Mouse (Mus musculus): ENCODE measurements around the gene Vmn1r152. TPM values are rescaled to one million over a fixed set of nuclear protein-coding genes. Genes with fewer than 3 reads are reported as not detected.
"Not testable (repeated sequence)": the region's sequence is repeated elsewhere in the genome, so short reads cannot be mapped to it uniquely, and the experiment has no call there.

Gene Vmn1r152
- not detected in 2 replicates for total RNA-seq (2012; rRNA removed)
- total RNA-seq (2014; rRNA removed) = not detected in 2 replicates
- not detected in 2 replicates for polyA plus RNA-seq (2012; ENCODE audit: insufficient read length, low read depth)

DNA sequence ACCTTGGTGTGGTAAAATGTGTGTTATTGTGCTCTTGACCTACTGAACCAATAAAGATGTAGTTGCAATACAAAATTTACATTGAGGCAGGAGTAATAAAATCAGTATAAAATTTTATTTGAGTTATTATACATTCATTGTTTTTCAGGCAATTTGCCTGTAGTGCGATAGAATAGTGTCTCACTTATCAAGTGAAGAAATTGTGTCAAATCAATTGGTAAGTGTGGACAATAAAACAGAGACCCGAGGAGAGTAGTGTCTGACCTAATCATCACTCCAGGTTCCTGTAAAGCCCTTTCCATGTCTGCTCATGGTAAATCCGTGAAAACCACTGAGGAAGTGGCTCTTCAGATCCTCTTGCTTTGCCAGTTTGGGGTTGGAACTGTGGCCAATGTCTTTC, at the start of gene Vmn1r152:
TSS of gene Vmn1r152 (plus strand) at position 301 of the 400 bp plus-strand sequence.
- dilution Hi-C loops (cut with MboI; ENCODE audit: extremely low pct_ligation_motif_present, extremely low pct_unique_long_range_greater_than_20kb, low sequenced_read_pairs); DNase-seq (ENCODE audit: extremely low read depth): not testable (repeated sequence)

DNA sequence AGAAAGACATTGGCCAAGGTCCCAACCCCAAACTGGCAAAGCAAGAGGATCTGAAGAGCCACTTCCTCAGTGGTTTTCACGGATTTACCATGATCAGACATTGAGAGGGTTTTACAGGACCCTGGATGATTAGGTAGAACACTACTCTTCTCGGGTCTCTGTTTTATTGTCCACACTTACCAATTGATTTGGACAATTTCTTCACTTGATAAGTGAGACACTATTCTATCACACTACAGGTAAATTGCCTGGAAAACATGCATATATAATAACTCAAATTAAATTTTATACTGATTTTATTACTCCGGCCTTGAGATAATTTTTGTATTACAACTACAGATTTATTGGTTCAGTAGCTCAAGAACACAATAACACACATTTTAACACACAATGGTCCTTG, 23.2 kb upstream of the Vmn1r152 start, which contains the start of gene Vmn1r151:
TSS of gene Vmn1r151 (minus strand) at position 101 of the 400 bp plus-strand sequence.
- H3K4me2 ChIP-seq (ENCODE audit: insufficient read depth, low read depth, poor library complexity, severe bottlenecking); H3K27ac ChIP-seq (ENCODE audit: insufficient read depth, low read depth); in situ Hi-C loops (cut with MboI; ENCODE audit: low pct_ligation_motif_present, low pct_unique_long_range_greater_than_20kb, low sequenced_read_pairs); H3K9ac ChIP-seq (ENCODE audit: insufficient read depth, low read depth); dilution Hi-C loops (cut with MboI; ENCODE audit: extremely low pct_ligation_motif_present, extremely low pct_unique_long_range_greater_than_20kb, low sequenced_read_pairs); H3K4me1 ChIP-seq (ENCODE audit: control insufficient read depth in 1 of 2, insufficient read depth in 2 of 2); H3K79me2 ChIP-seq (replicated peaks; ENCODE audit: control insufficient read depth, extremely low read depth, insufficient read depth, poor library complexity, severe bottlenecking); H3K4me3 ChIP-seq (replicated peaks in 1 of 3; ENCODE audit: low read depth in 2 of 3, low read length in 2 of 3, poor library complexity in 1 of 3); H3K9me3 ChIP-seq (replicated peaks; ENCODE audit: low read length); DNase-seq (ENCODE audit: extremely low read depth); H3K36me3 ChIP-seq (replicated peaks in 1 of 2; ENCODE audit: control insufficient read depth in 1 of 2, insufficient read depth in 1 of 2, low read length in 1 of 2); H3K27me3 ChIP-seq (replicated peaks): not testable (repeated sequence)

More for the DNA sequence above, at the start of gene Vmn1r152:
- H3K9me3 ChIP-seq (replicated peaks; ENCODE audit: low read length); H3K4me3 ChIP-seq (replicated peaks in 1 of 3; ENCODE audit: low read depth in 2 of 3, low read length in 2 of 3, poor library complexity in 1 of 3); H3K36me3 ChIP-seq (replicated peaks in 1 of 2; ENCODE audit: control insufficient read depth in 1 of 2, insufficient read depth in 1 of 2, low read length in 1 of 2); H3K79me2 ChIP-seq (replicated peaks; ENCODE audit: control insufficient read depth, extremely low read depth, insufficient read depth, poor library complexity, severe bottlenecking); in situ Hi-C loops (cut with MboI; ENCODE audit: low pct_ligation_motif_present, low pct_unique_long_range_greater_than_20kb, low sequenced_read_pairs); H3K4me1 ChIP-seq (ENCODE audit: control insufficient read depth in 1 of 2, insufficient read depth in 2 of 2); H3K27me3 ChIP-seq (replicated peaks); H3K4me2 ChIP-seq (ENCODE audit: insufficient read depth, low read depth, poor library complexity, severe bottlenecking); H3K27ac ChIP-seq (ENCODE audit: insufficient read depth, low read depth); H3K9ac ChIP-seq (ENCODE audit: insufficient read depth, low read depth): not testable (repeated sequence)

DNA sequence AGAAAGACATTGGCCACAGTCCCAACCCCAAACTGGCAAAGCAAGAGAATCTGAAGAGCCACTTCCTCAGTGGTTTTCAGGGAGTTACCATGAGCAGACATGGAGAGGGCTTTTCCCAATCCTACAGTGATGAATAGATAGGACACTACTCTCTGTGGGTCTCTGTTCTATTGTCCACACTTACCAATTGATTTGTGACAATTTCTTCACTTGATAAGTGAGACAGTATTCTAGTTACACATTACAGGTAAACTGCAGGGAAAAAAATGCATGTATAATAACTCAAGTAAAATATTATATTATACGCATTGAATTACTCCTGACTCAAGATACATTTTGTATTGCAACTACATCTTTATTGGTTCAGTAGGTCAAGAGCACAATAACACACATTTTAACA, 12.0 kb downstream of the Vmn1r152 start, which contains the start of gene Gm8677:
TSS of gene Gm8677 (minus strand) at position 101 of the 400 bp plus-strand sequence.
- H3K27me3 ChIP-seq (replicated peaks); H3K79me2 ChIP-seq (replicated peaks; ENCODE audit: control insufficient read depth, extremely low read depth, insufficient read depth, poor library complexity, severe bottlenecking); H3K27ac ChIP-seq (ENCODE audit: insufficient read depth, low read depth); in situ Hi-C loops (cut with MboI; ENCODE audit: low pct_ligation_motif_present, low pct_unique_long_range_greater_than_20kb, low sequenced_read_pairs); H3K36me3 ChIP-seq (replicated peaks in 1 of 2; ENCODE audit: control insufficient read depth in 1 of 2, insufficient read depth in 1 of 2, low read length in 1 of 2); dilution Hi-C loops (cut with MboI; ENCODE audit: extremely low pct_ligation_motif_present, extremely low pct_unique_long_range_greater_than_20kb, low sequenced_read_pairs); H3K9ac ChIP-seq (ENCODE audit: insufficient read depth, low read depth); DNase-seq (ENCODE audit: extremely low read depth); H3K4me2 ChIP-seq (ENCODE audit: insufficient read depth, low read depth, poor library complexity, severe bottlenecking); H3K4me3 ChIP-seq (replicated peaks in 1 of 3; ENCODE audit: low read depth in 2 of 3, low read length in 2 of 3, poor library complexity in 1 of 3); H3K4me1 ChIP-seq (ENCODE audit: control insufficient read depth in 1 of 2, insufficient read depth in 2 of 2); H3K9me3 ChIP-seq (replicated peaks; ENCODE audit: low read length): not testable (repeated sequence)

DNA sequence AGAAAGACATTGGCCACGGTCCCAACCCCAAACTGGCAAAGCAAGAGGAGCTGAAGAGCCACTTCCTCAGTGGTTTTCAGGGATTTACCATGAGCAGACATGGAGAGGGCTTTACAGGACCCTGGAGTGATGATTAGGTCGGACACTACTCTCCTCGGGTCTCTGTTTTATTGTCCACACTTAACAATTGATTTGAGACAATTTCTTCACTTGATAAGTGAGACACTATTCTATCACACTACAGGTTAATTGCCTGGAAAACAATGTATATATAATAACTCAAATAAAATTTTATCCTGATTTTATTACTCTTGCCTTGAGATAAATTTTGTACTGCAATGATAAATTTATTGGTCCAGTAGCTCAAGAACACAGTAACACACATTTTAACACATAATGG, 42.5 kb downstream of the Vmn1r152 start, which contains the start of gene Gm4201:
TSS of gene Gm4201 (minus strand) at position 101 of the 400 bp plus-strand sequence.
- DNase-seq (ENCODE audit: extremely low read depth); H3K36me3 ChIP-seq (replicated peaks in 1 of 2; ENCODE audit: control insufficient read depth in 1 of 2, insufficient read depth in 1 of 2, low read length in 1 of 2); H3K27ac ChIP-seq (ENCODE audit: insufficient read depth, low read depth); H3K9me3 ChIP-seq (replicated peaks; ENCODE audit: low read length); dilution Hi-C loops (cut with MboI; ENCODE audit: extremely low pct_ligation_motif_present, extremely low pct_unique_long_range_greater_than_20kb, low sequenced_read_pairs); H3K79me2 ChIP-seq (replicated peaks; ENCODE audit: control insufficient read depth, extremely low read depth, insufficient read depth, poor library complexity, severe bottlenecking); in situ Hi-C loops (cut with MboI; ENCODE audit: low pct_ligation_motif_present, low pct_unique_long_range_greater_than_20kb, low sequenced_read_pairs); H3K4me1 ChIP-seq (ENCODE audit: control insufficient read depth in 1 of 2, insufficient read depth in 2 of 2); H3K4me2 ChIP-seq (ENCODE audit: insufficient read depth, low read depth, poor library complexity, severe bottlenecking); H3K4me3 ChIP-seq (replicated peaks in 1 of 3; ENCODE audit: low read depth in 2 of 3, low read length in 2 of 3, poor library complexity in 1 of 3); H3K27me3 ChIP-seq (replicated peaks); H3K9ac ChIP-seq (ENCODE audit: insufficient read depth, low read depth): not testable (repeated sequence)

Other genes with a start within 250 kb of the Vmn1r152 start
- gene Gm4187, start 193.2 kb upstream of the Vmn1r152 start, total RNA-seq (2012; rRNA removed) = not detected in 2 replicates
- gene Gm4187, start 193.2 kb upstream of the Vmn1r152 start, total RNA-seq (2014; rRNA removed) = not detected in 2 replicates
- gene Gm4187, start 193.2 kb upstream of the Vmn1r152 start, polyA plus RNA-seq (2012; ENCODE audit: insufficient read length, low read depth) = not detected in 2 replicates
- gene Gm8660, start 151.9 kb upstream of the Vmn1r152 start, total RNA-seq (2012; rRNA removed) = not detected in 2 replicates
- gene Gm8660, start 151.9 kb upstream of the Vmn1r152 start, total RNA-seq (2014; rRNA removed) = not detected in 2 replicates
- not detected in 2 replicates for gene Gm8660, start 151.9 kb upstream of the Vmn1r152 start, polyA plus RNA-seq (2012; ENCODE audit: insufficient read length, low read depth)
- gene Vmn1r148, start 109.4 kb upstream of the Vmn1r152 start, total RNA-seq (2012; rRNA removed) = not detected in 2 replicates
- gene Vmn1r148, start 109.4 kb upstream of the Vmn1r152 start, total RNA-seq (2014; rRNA removed) = not detected in 2 replicates
- not detected in 2 replicates for gene Vmn1r148, start 109.4 kb upstream of the Vmn1r152 start, polyA plus RNA-seq (2012; ENCODE audit: insufficient read length, low read depth)
- not detected in 2 replicates for gene Vmn1r149, start 84.7 kb upstream of the Vmn1r152 start, total RNA-seq (2012; rRNA removed)
- not detected in 2 replicates for gene Vmn1r149, start 84.7 kb upstream of the Vmn1r152 start, total RNA-seq (2014; rRNA removed)
- gene Vmn1r149, start 84.7 kb upstream of the Vmn1r152 start, polyA plus RNA-seq (2012; ENCODE audit: insufficient read length, low read depth) = not detected in 2 replicates
- gene Gm10665, start 58.9 kb upstream of the Vmn1r152 start, total RNA-seq (2012; rRNA removed) = not detected in 2 replicates
- gene Gm10665, start 58.9 kb upstream of the Vmn1r152 start, total RNA-seq (2014; rRNA removed) = not detected in 2 replicates
- not detected in 2 replicates for gene Gm10665, start 58.9 kb upstream of the Vmn1r152 start, polyA plus RNA-seq (2012; ENCODE audit: insufficient read length, low read depth)
- not detected in 2 replicates for gene Vmn1r151, start 23.3 kb upstream of the Vmn1r152 start, total RNA-seq (2012; rRNA removed)
- gene Vmn1r151, start 23.3 kb upstream of the Vmn1r152 start, total RNA-seq (2014; rRNA removed) = not detected in 2 replicates
- not detected in 2 replicates for gene Vmn1r151, start 23.3 kb upstream of the Vmn1r152 start, polyA plus RNA-seq (2012; ENCODE audit: insufficient read length, low read depth)
- not detected in 2 replicates for gene Gm8677, start 11.9 kb downstream of the Vmn1r152 start, total RNA-seq (2012; rRNA removed)
- not detected in 2 replicates for gene Gm8677, start 11.9 kb downstream of the Vmn1r152 start, total RNA-seq (2014; rRNA removed)
- not detected in 2 replicates for gene Gm8677, start 11.9 kb downstream of the Vmn1r152 start, polyA plus RNA-seq (2012; ENCODE audit: insufficient read length, low read depth)
- not detected in 2 replicates for gene Gm4201, start 42.4 kb downstream of the Vmn1r152 start, total RNA-seq (2012; rRNA removed)
- gene Gm4201, start 42.4 kb downstream of the Vmn1r152 start, total RNA-seq (2014; rRNA removed) = not detected in 2 replicates
- gene Gm4201, start 42.4 kb downstream of the Vmn1r152 start, polyA plus RNA-seq (2012; ENCODE audit: insufficient read length, low read depth) = not detected in 2 replicates
- gene Gm4565, start 65.2 kb downstream of the Vmn1r152 start, total RNA-seq (2012; rRNA removed) = not detected in 2 replicates
- gene Gm4565, start 65.2 kb downstream of the Vmn1r152 start, total RNA-seq (2014; rRNA removed) = not detected in 2 replicates
- gene Gm4565, start 65.2 kb downstream of the Vmn1r152 start, polyA plus RNA-seq (2012; ENCODE audit: insufficient read length, low read depth) = not detected in 2 replicates
- not detected in 2 replicates for gene Vmn1r155, start 135.1 kb downstream of the Vmn1r152 start, total RNA-seq (2012; rRNA removed)
- not detected in 2 replicates for gene Vmn1r155, start 135.1 kb downstream of the Vmn1r152 start, total RNA-seq (2014; rRNA removed)
- gene Vmn1r155, start 135.1 kb downstream of the Vmn1r152 start, polyA plus RNA-seq (2012; ENCODE audit: insufficient read length, low read depth) = not detected in 2 replicates
- gene Gm8693, start 169.3 kb downstream of the Vmn1r152 start, total RNA-seq (2012; rRNA removed) = not detected in 2 replicates
- not detected in 2 replicates for gene Gm8693, start 169.3 kb downstream of the Vmn1r152 start, total RNA-seq (2014; rRNA removed)
- not detected in 2 replicates for gene Gm8693, start 169.3 kb downstream of the Vmn1r152 start, polyA plus RNA-seq (2012; ENCODE audit: insufficient read length, low read depth)
- not detected in 2 replicates for gene Gm4567, start 196.7 kb downstream of the Vmn1r152 start, total RNA-seq (2012; rRNA removed)
- not detected in 2 replicates for gene Gm4567, start 196.7 kb downstream of the Vmn1r152 start, total RNA-seq (2014; rRNA removed)
- gene Gm4567, start 196.7 kb downstream of the Vmn1r152 start, polyA plus RNA-seq (2012; ENCODE audit: insufficient read length, low read depth) = not detected in 2 replicates
- gene Vmn1r157, start 238.7 kb downstream of the Vmn1r152 start, total RNA-seq (2012; rRNA removed) = not detected in 2 replicates
- gene Vmn1r157, start 238.7 kb downstream of the Vmn1r152 start, total RNA-seq (2014; rRNA removed) = not detected in 2 replicates
- gene Vmn1r157, start 238.7 kb downstream of the Vmn1r152 start, polyA plus RNA-seq (2012; ENCODE audit: insufficient read length, low read depth) = not detected in 2 replicates